Comparison of ENCODE assay signal across 9 mouse cellular contexts in the genomic region with DNA sequence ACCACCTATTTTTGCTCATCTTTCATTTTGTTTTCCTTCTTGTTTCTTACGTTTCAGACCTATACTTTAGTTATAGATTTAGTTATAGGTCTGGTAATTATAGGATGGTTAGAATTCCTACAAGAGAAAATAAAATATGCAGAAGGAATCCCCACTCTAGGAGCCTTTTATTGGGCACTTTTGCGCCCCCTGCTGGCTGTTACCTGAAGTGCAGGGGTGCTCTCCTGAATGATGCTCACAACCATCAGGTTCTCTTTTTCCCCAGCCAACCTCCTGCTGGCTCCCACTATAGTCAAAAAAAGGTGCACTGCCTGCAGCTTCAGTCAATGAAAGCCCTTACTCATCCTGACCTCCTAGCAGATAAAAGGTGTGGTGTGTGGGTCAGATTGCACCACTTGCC. TPM values are rescaled to one million over a fixed set of nuclear protein-coding genes. Genes with fewer than 3 reads are reported as not detected.
DNase-seq lines count a peak whose midpoint lies in the region; ATAC-seq and TF ChIP-seq lines count a peak whose summit lies in the region.
"Had no signal": no experiment of that assay in that cellular context is flagged by ENCODE, and none has a peak within 500 bp of the region (broad histone marks: within the 10 kb centered on the region; RNA-seq: fewer than 3 reads in every experiment).

No protein-coding gene starts in this region.

- 0 out of 2 replicates have a peak, but pooled peaks cover 2% of the 10 kb centered on the region for H3K36me3 ChIP-seq in liver, postnatal 0 days (replicated peaks; ENCODE audit: insufficient read depth, low read length)

- H3K9ac ChIP-seq in liver, postnatal 0 days (replicated peaks) = no peak overlapping the region

- no peaks in the 10 kb centered on the region for H3K9me3 ChIP-seq in liver, postnatal 0 days (ENCODE audit: low read length)

- peak; percentile 62 for TF ChIP-seq CTCF in bone marrow, adult 2 months (IDR thresholded peaks at IDR 0.05; ENCODE audit: control insufficient read depth, insufficient read depth, low read length)
- TF ChIP-seq CTCF in liver, postnatal 0 days (IDR thresholded peaks at IDR 0.05; ENCODE audit: low read depth) = peak; percentile 76

- no peak for ATAC-seq in liver, postnatal 0 days

- H3K27me3 ChIP-seq in liver, postnatal 0 days (ENCODE audit: insufficient read depth, low read length) = no peaks in the 10 kb centered on the region
- H3K27me3 ChIP-seq: megakaryocyte, embryonic 14.5 days had no signal

- H3K4me1 ChIP-seq in bone marrow, adult 2 months (ENCODE audit: control insufficient read depth, insufficient read depth, low read length) = no peaks in the 10 kb centered on the region
- H3K4me1 ChIP-seq in liver, postnatal 0 days (ENCODE audit: insufficient read depth) = no peaks in the 10 kb centered on the region
- H3K4me1 ChIP-seq: megakaryocyte, embryonic 14.5 days had no signal

- no peak for TF ChIP-seq POLR2A in bone marrow, adult 2 months (IDR thresholded peaks at IDR 0.05; ENCODE audit: borderline replicate concordance, control insufficient read depth, low read depth, low read length)

- peak; percentile 21 to 62 for DNase-seq in adrenal gland, adult (ENCODE audit: inconsistent age in 2 of 2, low spot score in 1 of 2)
- DNase-seq in adrenal gland, postnatal 4 days (ENCODE audit: low spot score in 2 of 2) = no peak
- peak; percentile 30 for DNase-seq in kidney, postnatal 10 days
- DNase-seq in kidney, adult 11 months = no peak
- DNase-seq in liver, postnatal 0 days = peak; percentile 56
- DNase-seq in layer of hippocampus, postnatal 10 days (ENCODE audit: low spot score in 2 of 2) = no peak
- DNase-seq in ovary, postnatal 10 days (ENCODE audit: low spot score) = no peak

- WGBS in bone marrow, adult 2 months = 63% methylated on average over 2 of the region's 2 CpGs
- 47% methylated on average over 2 of the region's 2 CpGs for WGBS in liver, postnatal 0 days (ENCODE audit: insufficient replicate concordance)

- no peak overlapping the region for H3K4me2 ChIP-seq in liver, postnatal 0 days (ENCODE audit: low read depth, low read length)

- no peak overlapping the region for H3K27ac ChIP-seq in bone marrow, adult 2 months (ENCODE audit: control insufficient read depth, insufficient read depth, low read depth, low read length, poor library complexity)
- H3K27ac ChIP-seq in liver, postnatal 0 days (ENCODE audit: low read depth) = no peak overlapping the region

- H3K4me3 ChIP-seq in bone marrow, adult 2 months (replicated peaks; ENCODE audit: control insufficient read depth, low read depth, low read length) = no peak overlapping the region
- H3K4me3 ChIP-seq in liver, postnatal 0 days (ENCODE audit: low read depth, low read length) = no peak overlapping the region
- H3K4me3 ChIP-seq: megakaryocyte, embryonic 14.5 days had no signal

- TF ChIP-seq EP300 in liver, postnatal 0 days (IDR thresholded peaks at IDR 0.05; ENCODE audit: low read depth) = no peak

RNA-seq across cellular contexts. Expression of a gene that starts 15.8 kb away (rescaled TPM):
- 10 to 100 TPM; 24.3 to 29.1 TPM for total RNA-seq in adrenal gland, postnatal 4 days (2021)
- polyA plus RNA-seq in bone marrow, adult 2 months (2011; ENCODE audit: insufficient read depth, insufficient read length, low replicate concordance, missing spikeins) = 7.9 and 21.6 TPM in 2 replicates
- polyA plus RNA-seq in liver, postnatal 0 days (2015; fragmentation: Nextera tagmentation; extraction: Ambion mirVana) = 6.5 and 7.1 TPM in 2 replicates
- total RNA-seq in layer of hippocampus, postnatal 10 days (2021) = 10 to 100 TPM; 17.5 to 19.5 TPM

RNA-seq across cellular contexts. Expression of a gene that starts 19.2 kb away (rescaled TPM):
- 10 to 100 TPM; 15.5 to 18.1 TPM for total RNA-seq in adrenal gland, postnatal 4 days (2021)
- 0.99 and 2.2 TPM in 2 replicates for polyA plus RNA-seq in bone marrow, adult 2 months (2011; ENCODE audit: insufficient read depth, insufficient read length, low replicate concordance, missing spikeins)
- 1.2 and 1.9 TPM in 2 replicates for polyA plus RNA-seq in liver, postnatal 0 days (2015; fragmentation: Nextera tagmentation; extraction: Ambion mirVana)
- total RNA-seq in layer of hippocampus, postnatal 10 days (2021) = 10 to 100 TPM; 61.4 to 62.4 TPM

RNA-seq across cellular contexts. Expression of a gene that starts 37.0 kb away (rescaled TPM):
- total RNA-seq in adrenal gland, postnatal 4 days (2021) = under 1 TPM; 0.14 to 0.25 TPM
- polyA plus RNA-seq in bone marrow, adult 2 months (2011; ENCODE audit: insufficient read depth, insufficient read length, low replicate concordance, missing spikeins) = not detected in 2 replicates
- polyA plus RNA-seq in liver, postnatal 0 days (2015; fragmentation: Nextera tagmentation; extraction: Ambion mirVana) = not detected in 2 replicates
- under 1 TPM; 0.18 to 0.27 TPM for total RNA-seq in layer of hippocampus, postnatal 10 days (2021)

RNA-seq across cellular contexts. Expression of a gene that starts 44.5 kb away (rescaled TPM):
- total RNA-seq in adrenal gland, postnatal 4 days (2021) = 10 to 100 TPM; 26.8 to 28.5 TPM
- polyA plus RNA-seq in bone marrow, adult 2 months (2011; ENCODE audit: insufficient read depth, insufficient read length, low replicate concordance, missing spikeins) = 11.7 and 19.9 TPM in 2 replicates
- 12.8 and 13.0 TPM in 2 replicates for polyA plus RNA-seq in liver, postnatal 0 days (2015; fragmentation: Nextera tagmentation; extraction: Ambion mirVana)
- total RNA-seq in layer of hippocampus, postnatal 10 days (2021) = 10 to 100 TPM; 11.4 to 11.6 TPM

Comparison
In these comparisons a context has a peak if more than half of its experiments do, and no peak if none do; other contexts are left out.
1. DNase-seq: peak in adrenal gland, adult (2 of 2), kidney, postnatal 10 days (single experiment) and liver, postnatal 0 days (single experiment); none in adrenal gland, postnatal 4 days (0 of 2), kidney, adult 11 months (single experiment), layer of hippocampus, postnatal 10 days (0 of 2) and ovary, postnatal 10 days (single experiment).